Mouse (Mus musculus) bone marrow macrophage, adult 2 months (primary cell): ENCODE measurements at regions not wholly inside any gene's neighbourhood (a gene's known extent, or its start where the extent isn't known, plus 50 kb on each side); places are given as distances from the start of the nearest gene placed in this dataset.

Source experiments
- H3K27ac ChIP-seq: 2 replicates; pipeline ENCODE4 v1.5.1; 2012; ENCODE audit warnings: low read depth, low read length; ENCODE audit not compliant: insufficient read depth
- H3K4me1 ChIP-seq: 2 replicates; pipeline ENCODE4 v1.6.1; 2012; ENCODE audit warnings: low read length; ENCODE audit not compliant: control insufficient read depth, insufficient read depth
- H3K4me3 ChIP-seq: 2 replicates; pipeline ENCODE4 v1.5.1; 2012; ENCODE audit warnings: mild to moderate bottlenecking, low read length, moderate library complexity; ENCODE audit not compliant: insufficient read depth
- CTCF ChIP-seq: IDR thresholded peaks from 2 replicates; pipeline ENCODE4 v1.5.1; 2012; ENCODE audit warnings: low read depth, mild to moderate bottlenecking, low read length, moderate library complexity
- POLR2A ChIP-seq: IDR thresholded peaks from 2 replicates; pipeline ENCODE4 v1.6.1; 2012; ENCODE audit warnings: mild to moderate bottlenecking, low read depth, low read length, borderline replicate concordance

DNA sequence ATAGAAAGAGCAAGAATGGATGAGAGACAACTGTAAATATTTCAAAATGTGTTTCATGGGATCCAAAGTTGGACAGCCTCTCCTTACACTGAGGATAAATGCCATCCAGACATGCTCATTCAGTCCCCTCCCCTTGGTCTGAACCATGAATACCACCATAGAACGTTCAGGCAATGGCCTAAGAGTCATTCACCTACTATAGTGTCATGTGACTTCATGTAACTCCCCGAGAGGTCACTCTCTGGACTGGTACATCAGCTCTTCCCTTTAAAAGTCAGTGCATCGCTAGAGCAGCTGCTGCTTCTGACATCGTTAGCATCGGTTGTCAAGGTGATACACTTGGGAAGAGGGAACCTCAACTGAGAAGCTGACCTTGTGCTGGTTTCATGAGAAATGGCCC lies 260.2 kb upstream of the Fn1 start:
- no peak overlapping the region for H3K4me3 ChIP-seq
- H3K27ac ChIP-seq, result no peak overlapping the region
- TF ChIP-seq POLR2A (no peak), CTCF (no peak)
- H3K4me1 ChIP-seq, result peaks cover 18% of the 10 kb centered on the region

DNA sequence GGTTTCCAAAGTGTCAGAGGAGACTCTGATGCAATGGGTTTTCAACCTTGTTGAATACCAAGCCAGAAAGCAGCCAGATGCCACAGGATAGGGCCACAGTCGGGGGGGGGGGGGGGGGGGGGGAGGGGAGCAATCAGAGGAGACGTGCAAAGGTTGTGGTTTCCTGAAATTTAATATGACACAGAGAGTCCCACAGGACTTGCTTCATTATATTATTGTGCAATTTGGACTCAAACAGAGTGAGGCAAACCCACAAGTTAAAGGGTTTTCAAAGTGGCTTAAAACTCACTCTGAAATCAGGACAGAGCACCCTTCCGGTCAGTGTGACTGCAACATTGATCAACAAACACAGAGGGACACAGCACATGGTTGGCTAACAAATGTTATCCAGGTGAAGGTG lies 259.4 kb upstream of the Fn1 start:
- no peak overlapping the region for H3K27ac ChIP-seq
- peaks cover 18% of the 10 kb centered on the region for H3K4me1 ChIP-seq
- H3K4me3 ChIP-seq, result no peak overlapping the region
- TF ChIP-seq CTCF (no peak), POLR2A (no peak)

DNA sequence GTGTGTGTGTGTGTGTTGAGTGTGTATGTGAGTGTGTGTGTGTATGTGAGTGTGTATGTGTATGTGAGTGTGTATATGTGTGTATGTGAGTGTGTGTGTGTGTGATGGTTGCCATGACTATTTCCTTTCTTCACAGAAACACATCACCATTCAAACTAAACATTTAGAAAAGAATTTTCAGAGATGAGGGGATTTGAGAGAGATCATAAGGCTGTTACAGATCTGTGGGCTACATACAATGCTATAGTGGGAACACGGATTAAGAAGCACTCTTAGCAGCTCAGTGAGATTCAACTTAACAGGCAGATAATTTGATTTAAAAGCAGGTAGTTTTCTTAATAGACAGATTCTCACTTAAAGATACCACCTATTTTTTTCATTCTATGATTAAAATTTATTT lies 257.1 kb upstream of the Fn1 start:
- TF ChIP-seq CTCF (no peak), POLR2A (no peak)
- Histone ChIP-seq H3K4me3 (no peak overlapping the region), H3K27ac (no peak overlapping the region), H3K4me1 (peaks cover 11% of the 10 kb centered on the region)

DNA sequence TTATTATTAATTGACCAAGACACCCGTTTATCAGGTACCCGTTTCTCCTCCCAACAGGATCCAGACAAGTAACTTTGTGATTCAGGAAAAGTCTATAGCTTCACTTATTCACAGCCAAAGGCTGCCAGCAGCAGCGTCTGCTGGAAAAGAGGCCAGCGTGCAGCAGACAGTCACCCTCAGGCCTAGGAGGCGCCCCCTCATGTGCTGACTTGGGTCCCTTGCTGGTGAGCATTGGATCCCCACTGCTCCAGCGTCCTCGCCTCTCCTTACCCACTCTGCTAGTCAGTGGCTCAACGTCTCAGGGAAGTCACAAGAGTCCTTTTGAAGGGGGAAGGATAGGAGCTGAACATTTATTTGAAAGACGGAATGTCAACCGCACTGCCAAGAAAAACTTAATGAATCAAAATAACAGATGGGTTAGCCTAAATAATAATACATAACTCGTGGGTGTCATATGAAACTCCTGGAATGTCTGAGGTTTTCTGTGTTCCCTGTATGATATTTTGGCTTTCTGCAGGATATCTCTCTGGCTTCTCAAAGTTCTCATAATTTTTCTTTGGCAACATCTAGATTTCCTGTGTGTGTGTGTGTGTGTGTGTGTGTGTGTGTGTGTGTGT lies 256.6 kb upstream of the Fn1 start:
- TF ChIP-seq CTCF (no peak), POLR2A (no peak)
- H3K27ac ChIP-seq, result no peak overlapping the region
- no peak overlapping the region for H3K4me3 ChIP-seq
- H3K4me1 ChIP-seq, result peaks cover 8% of the 10 kb centered on the region

DNA sequence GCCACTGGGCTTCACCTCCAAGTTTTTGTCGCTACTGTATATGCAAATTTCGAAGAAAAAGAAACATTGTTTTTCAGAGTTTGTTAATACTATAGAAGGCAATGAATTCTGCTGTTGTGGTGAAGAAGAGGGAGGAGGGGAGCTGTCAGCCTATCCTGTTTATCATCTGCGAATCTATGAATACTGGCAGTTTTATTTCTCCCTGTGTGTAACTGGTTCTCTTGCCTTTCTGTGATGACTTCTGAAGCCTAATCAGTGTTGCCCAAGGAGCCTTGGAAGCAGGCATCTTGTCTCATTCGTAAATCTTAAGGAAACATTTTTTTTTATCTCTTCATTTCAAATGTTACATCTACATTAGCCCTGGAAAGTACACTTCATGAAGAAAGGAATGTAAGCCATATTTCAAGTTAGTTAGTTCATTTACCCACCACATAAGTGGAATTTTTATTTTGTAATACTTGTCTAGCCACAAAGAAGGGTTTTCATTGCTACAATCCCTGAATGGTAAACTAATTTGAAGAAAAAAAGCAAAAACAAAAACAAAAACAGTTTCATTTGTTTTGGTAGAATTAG lies 251.5 kb upstream of the Fn1 start:
- no peaks in the 10 kb centered on the region for H3K4me1 ChIP-seq
- no peak for TF ChIP-seq POLR2A
- no peak for TF ChIP-seq CTCF
- H3K27ac ChIP-seq, result no peak overlapping the region
- no peak overlapping the region for H3K4me3 ChIP-seq

DNA sequence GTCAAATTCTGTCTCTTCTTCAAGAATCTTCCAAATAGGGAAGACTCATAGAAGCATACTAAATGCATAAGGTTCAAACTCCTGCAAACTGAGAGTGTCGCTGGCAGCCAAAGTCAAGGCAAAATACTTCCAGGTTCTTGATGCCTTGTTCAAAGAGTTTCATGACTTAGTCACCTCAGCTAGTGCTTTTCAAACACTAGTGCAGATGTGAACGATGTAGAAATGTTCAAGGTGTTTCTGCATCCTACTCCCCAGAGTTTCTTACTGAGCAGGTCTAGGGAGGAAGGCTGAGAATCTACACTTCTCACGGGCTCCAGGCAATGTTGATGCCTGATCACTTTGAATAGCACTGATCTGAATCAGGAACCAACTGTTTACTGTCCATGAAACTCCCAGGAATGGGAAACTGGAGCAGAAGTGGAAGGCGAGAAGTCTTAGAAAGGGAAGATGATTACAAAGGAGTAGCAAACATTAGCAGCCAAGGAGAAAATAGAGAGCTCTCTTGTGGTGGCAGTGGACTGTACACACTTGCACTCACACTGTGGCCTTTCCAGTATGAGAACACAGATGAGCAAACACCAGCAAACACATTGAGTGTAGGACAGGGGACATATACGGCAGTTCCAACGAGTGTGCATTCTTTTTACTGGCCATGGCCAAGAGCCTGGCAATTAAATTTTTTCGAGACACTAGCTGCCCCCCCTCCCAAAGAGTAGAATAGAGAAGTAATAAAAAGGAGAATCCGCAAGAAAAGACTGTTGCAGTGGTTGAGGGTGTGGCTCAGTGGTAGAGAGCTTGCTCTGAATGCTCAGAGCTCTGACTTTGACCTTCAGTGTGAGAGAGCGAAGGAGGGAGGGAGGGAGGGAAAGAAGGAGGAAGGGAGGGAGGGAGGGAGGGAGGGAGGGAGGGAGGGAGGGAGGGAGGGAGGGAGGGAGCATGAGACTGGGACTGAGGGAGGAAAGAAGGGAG lies 247.4 kb upstream of the Fn1 start:
- Histone ChIP-seq H3K4me3 (no peak overlapping the region), H3K4me1 (no peaks in the 10 kb centered on the region), H3K27ac (no peak overlapping the region)
- TF ChIP-seq POLR2A (no peak), CTCF (no peak)

DNA sequence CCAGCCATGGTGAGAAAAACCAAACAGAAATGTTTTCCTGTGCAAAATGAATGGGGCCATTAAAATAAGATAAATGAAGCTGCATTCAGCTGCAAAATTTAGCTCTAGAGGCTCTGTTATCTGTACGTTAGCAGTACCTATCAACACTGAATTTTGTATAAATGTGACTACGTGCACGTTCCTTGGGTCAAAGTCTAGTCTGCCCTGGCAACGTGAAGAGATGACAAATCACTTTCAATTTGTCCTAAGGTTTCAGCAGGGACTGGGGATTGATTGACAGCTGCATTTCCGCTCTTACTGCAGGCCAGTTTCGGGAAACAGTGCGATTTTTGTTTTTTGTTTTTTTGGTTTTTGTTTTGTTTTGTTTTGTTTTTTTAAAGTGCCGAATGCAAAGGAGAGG lies 246.1 kb upstream of the Fn1 start:
- no peak overlapping the region for H3K27ac ChIP-seq
- no peaks in the 10 kb centered on the region for H3K4me1 ChIP-seq
- TF ChIP-seq CTCF, result no peak
- no peak for TF ChIP-seq POLR2A
- no peak overlapping the region for H3K4me3 ChIP-seq

DNA sequence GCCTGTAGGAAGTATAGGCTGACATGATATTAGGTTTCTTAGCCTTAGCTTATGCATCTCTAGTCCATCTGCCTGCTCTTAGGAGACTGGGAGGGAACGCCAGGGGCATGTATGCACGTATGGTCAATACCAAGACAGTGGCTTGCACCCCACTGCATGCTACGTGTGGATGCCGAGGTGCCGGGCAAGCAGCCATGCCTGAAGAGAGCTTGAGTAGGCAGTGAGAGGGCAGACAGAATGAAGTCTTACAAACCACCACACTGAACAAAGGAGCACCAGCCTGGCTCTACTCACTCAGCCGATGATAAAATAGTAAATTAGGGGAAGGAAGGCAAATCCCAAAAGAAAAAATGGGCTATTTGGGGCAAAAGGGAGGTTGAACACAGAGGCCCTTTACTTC lies 245.2 kb upstream of the Fn1 start:
- Histone ChIP-seq H3K27ac (no peak overlapping the region), H3K4me3 (no peak overlapping the region), H3K4me1 (peaks cover 2% of the 10 kb centered on the region; the same call in 1 of the 2 replicates)
- no peak for TF ChIP-seq POLR2A
- TF ChIP-seq CTCF, result no peak

DNA sequence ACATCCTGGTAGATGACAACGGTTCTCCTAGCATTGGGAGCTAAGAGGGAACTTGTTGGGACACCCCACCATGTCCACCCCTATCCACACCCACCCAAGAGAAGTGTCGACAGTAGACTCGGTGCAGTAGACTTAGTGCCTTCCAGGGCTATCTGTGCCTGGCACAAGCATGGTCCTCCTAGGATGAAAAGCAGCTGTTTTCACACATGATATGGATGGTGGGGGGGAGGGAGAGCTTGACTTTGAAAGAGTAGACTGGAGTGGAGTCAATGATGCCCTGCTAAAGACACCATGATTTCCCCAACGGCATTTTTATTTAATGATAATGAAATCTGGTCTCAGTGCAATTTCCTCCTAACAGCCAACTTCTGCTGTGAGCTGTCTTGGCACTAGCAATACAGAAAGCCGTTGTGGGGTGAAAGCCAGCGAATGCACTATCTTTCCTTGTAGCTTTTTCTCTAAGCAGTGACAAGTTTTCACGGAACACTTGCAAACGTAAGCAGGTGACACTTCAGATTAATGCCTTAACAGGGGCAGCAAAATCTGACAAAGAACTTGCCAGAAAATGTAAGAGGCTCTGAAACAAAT lies 244.6 kb upstream of the Fn1 start:
- TF ChIP-seq POLR2A (no peak), CTCF (no peak)
- H3K27ac ChIP-seq, result no peak overlapping the region
- H3K4me3 ChIP-seq, result no peak overlapping the region
- H3K4me1 ChIP-seq, result peaks cover 2% of the 10 kb centered on the region; the same call in 1 of the 2 replicates

DNA sequence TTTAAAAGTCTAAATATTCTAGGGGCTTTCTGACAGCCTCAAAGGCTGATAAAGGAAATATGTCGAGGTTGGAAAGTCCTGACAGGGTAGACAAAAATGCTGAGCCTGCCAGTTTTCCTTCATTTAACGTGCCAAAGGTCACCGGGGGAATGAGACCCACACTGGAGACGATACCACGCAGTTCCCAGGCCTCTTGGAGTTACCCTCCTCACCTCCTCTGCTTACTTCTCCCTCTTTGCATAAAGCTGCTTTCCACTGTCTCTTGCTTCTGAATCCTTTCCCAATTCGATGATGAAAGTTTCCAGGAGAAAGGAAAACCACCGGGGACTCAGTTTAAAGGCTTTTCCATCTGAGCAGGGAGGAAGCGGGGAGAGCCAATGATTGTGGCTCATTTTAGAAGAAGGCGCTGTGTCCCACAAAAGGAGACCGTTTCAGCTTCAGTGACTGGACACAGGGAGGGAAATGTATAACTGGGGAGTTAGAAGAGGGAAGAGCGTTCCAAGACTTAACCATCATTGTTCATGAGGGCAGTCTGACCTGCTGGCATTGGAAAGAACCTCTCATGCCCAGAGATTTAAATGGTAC lies 243.2 kb upstream of the Fn1 start:
- Histone ChIP-seq H3K4me3 (no peak overlapping the region), H3K4me1 (peaks cover 2% of the 10 kb centered on the region; the same call in 1 of the 2 replicates), H3K27ac (no peak overlapping the region)
- TF ChIP-seq CTCF (no peak), POLR2A (no peak)
